Mouse (Mus musculus): ENCODE measurements around the gene Mybpc2. TPM values are rescaled to one million over a fixed set of nuclear protein-coding genes. Genes with fewer than 3 reads are reported as not detected.

The Mybpc2 gene
- polyA plus RNA-seq, 1 experiment, result not detected

- H3K4me3 ChIP-seq (ENCODE audit: insufficient read depth, poor library complexity, severe bottlenecking), result no peak overlapping the region
- no peaks in the 10 kb centered on the region for H3K36me3 ChIP-seq (ENCODE audit: control insufficient read depth, insufficient read depth)
- no peak overlapping the region for H3ac ChIP-seq (ENCODE audit: control insufficient read depth, insufficient read length, low read depth)
- H3K79me3 ChIP-seq (ENCODE audit: low read depth), result peaks cover 13% of the 10 kb centered on the region
- H3K79me2 ChIP-seq (ENCODE audit: control insufficient read depth, insufficient read depth), result peaks cover 23% of the 10 kb centered on the region
- no peaks in the 10 kb centered on the region for H3K27me3 ChIP-seq (ENCODE audit: control insufficient read depth, insufficient read depth, insufficient read length)
- TF ChIP-seq CEBPB (IDR thresholded peaks at IDR 0.05; ENCODE audit: low read depth) (no peak), USF1 (IDR thresholded peaks at IDR 0.05; ENCODE audit: low read depth) (no peak), MYOG (IDR thresholded peaks at IDR 0.05; ENCODE audit: control insufficient read depth, extremely low read depth, insufficient read length) (no peak), MYOD1 (IDR thresholded peaks at IDR 0.05; ENCODE audit: control insufficient read depth, insufficient read length, low read depth) (no peak), FOSL1 (IDR thresholded peaks at IDR 0.05; ENCODE audit: insufficient read depth, low read length, poor library complexity, severe bottlenecking) (no peak), MAX (IDR thresholded peaks at IDR 0.05) (no peak), CTCF (IDR thresholded peaks at IDR 0.05; ENCODE audit: control insufficient read depth, insufficient read depth, insufficient read length) (no peak)
These were observed 32.2 kb downstream of the Mybpc2 start for GRCm38 (mm10) chr7:44492166-44492826.

GRCm38 (mm10) chr7:44491391-44491790, 33.1 kb downstream of the Mybpc2 start:
- Histone ChIP-seq H3K36me3 (ENCODE audit: control insufficient read depth, insufficient read depth) (no peaks in the 10 kb centered on the region), H3K27me3 (ENCODE audit: control insufficient read depth, insufficient read depth, insufficient read length) (no peaks in the 10 kb centered on the region), H3K4me3 (ENCODE audit: insufficient read depth, poor library complexity, severe bottlenecking) (no peak overlapping the region), H3ac (ENCODE audit: control insufficient read depth, insufficient read length, low read depth) (no peak overlapping the region), H3K79me2 (ENCODE audit: control insufficient read depth, insufficient read depth) (peaks cover 23% of the 10 kb centered on the region), H3K79me3 (ENCODE audit: low read depth) (peaks cover 13% of the 10 kb centered on the region)
- TF ChIP-seq CTCF (IDR thresholded peaks at IDR 0.05; ENCODE audit: control insufficient read depth, insufficient read depth, insufficient read length) (no peak), CEBPB (IDR thresholded peaks at IDR 0.05; ENCODE audit: low read depth) (no peak), MYOG (IDR thresholded peaks at IDR 0.05; ENCODE audit: control insufficient read depth, extremely low read depth, insufficient read length) (no peak), USF1 (IDR thresholded peaks at IDR 0.05; ENCODE audit: low read depth) (no peak), MYOD1 (IDR thresholded peaks at IDR 0.05; ENCODE audit: control insufficient read depth, insufficient read length, low read depth) (no peak), MAX (IDR thresholded peaks at IDR 0.05) (no peak), FOSL1 (IDR thresholded peaks at IDR 0.05; ENCODE audit: insufficient read depth, low read length, poor library complexity, severe bottlenecking) (no peak)

GRCm38 (mm10) chr7:44490281-44490680, 34.2 kb downstream of the Mybpc2 start:
- Histone ChIP-seq H3K4me3 (ENCODE audit: insufficient read depth, poor library complexity, severe bottlenecking) (no peak overlapping the region), H3ac (ENCODE audit: control insufficient read depth, insufficient read length, low read depth) (no peak overlapping the region), H3K36me3 (ENCODE audit: control insufficient read depth, insufficient read depth) (no peaks in the 10 kb centered on the region), H3K79me3 (ENCODE audit: low read depth) (peaks cover 8% of the 10 kb centered on the region), H3K27me3 (ENCODE audit: control insufficient read depth, insufficient read depth, insufficient read length) (no peaks in the 10 kb centered on the region), H3K79me2 (ENCODE audit: control insufficient read depth, insufficient read depth) (peaks cover 17% of the 10 kb centered on the region)
- TF ChIP-seq MYOG (IDR thresholded peaks at IDR 0.05; ENCODE audit: control insufficient read depth, extremely low read depth, insufficient read length), result no peak
- no peak for TF ChIP-seq FOSL1 (IDR thresholded peaks at IDR 0.05; ENCODE audit: insufficient read depth, low read length, poor library complexity, severe bottlenecking)
- TF ChIP-seq USF1 (IDR thresholded peaks at IDR 0.05; ENCODE audit: low read depth), result no peak
- no peak for TF ChIP-seq MYOD1 (IDR thresholded peaks at IDR 0.05; ENCODE audit: control insufficient read depth, insufficient read length, low read depth)
- TF ChIP-seq MAX (IDR thresholded peaks at IDR 0.05), result no peak
- no peak for TF ChIP-seq CTCF (IDR thresholded peaks at IDR 0.05; ENCODE audit: control insufficient read depth, insufficient read depth, insufficient read length)

GRCm38 (mm10) chr7:44488545-44488944, 35.9 kb downstream of the Mybpc2 start:
- Histone ChIP-seq H3K79me2 (ENCODE audit: control insufficient read depth, insufficient read depth) (peaks cover 1% of the 10 kb centered on the region), H3K79me3 (ENCODE audit: low read depth) (no peaks in the 10 kb centered on the region), H3ac (ENCODE audit: control insufficient read depth, insufficient read length, low read depth) (no peak overlapping the region), H3K36me3 (ENCODE audit: control insufficient read depth, insufficient read depth) (no peaks in the 10 kb centered on the region), H3K27me3 (ENCODE audit: control insufficient read depth, insufficient read depth, insufficient read length) (no peaks in the 10 kb centered on the region), H3K4me3 (ENCODE audit: insufficient read depth, poor library complexity, severe bottlenecking) (no peak overlapping the region)
- TF ChIP-seq USF1 (IDR thresholded peaks at IDR 0.05; ENCODE audit: low read depth), result no peak
- TF ChIP-seq MAX (IDR thresholded peaks at IDR 0.05), result no peak
- TF ChIP-seq CEBPB (IDR thresholded peaks at IDR 0.05; ENCODE audit: low read depth), result no peak
- TF ChIP-seq MYOD1 (IDR thresholded peaks at IDR 0.05; ENCODE audit: control insufficient read depth, insufficient read length, low read depth), result no peak
- TF ChIP-seq FOSL1 (IDR thresholded peaks at IDR 0.05; ENCODE audit: insufficient read depth, low read length, poor library complexity, severe bottlenecking), result no peak
- TF ChIP-seq CTCF (IDR thresholded peaks at IDR 0.05; ENCODE audit: control insufficient read depth, insufficient read depth, insufficient read length), result no peak
- TF ChIP-seq MYOG (IDR thresholded peaks at IDR 0.05; ENCODE audit: control insufficient read depth, extremely low read depth, insufficient read length), result no peak

- Histone ChIP-seq H3K79me2 (ENCODE audit: control insufficient read depth, insufficient read depth) (no peaks in the 10 kb centered on the region), H3K27me3 (ENCODE audit: control insufficient read depth, insufficient read depth, insufficient read length) (no peaks in the 10 kb centered on the region), H3K36me3 (ENCODE audit: control insufficient read depth, insufficient read depth) (no peaks in the 10 kb centered on the region), H3ac (ENCODE audit: control insufficient read depth, insufficient read length, low read depth) (no peak overlapping the region), H3K79me3 (ENCODE audit: low read depth) (no peaks in the 10 kb centered on the region), H3K4me3 (ENCODE audit: insufficient read depth, poor library complexity, severe bottlenecking) (no peak overlapping the region)
- TF ChIP-seq USF1 (IDR thresholded peaks at IDR 0.05; ENCODE audit: low read depth) (no peak), MYOD1 (IDR thresholded peaks at IDR 0.05; ENCODE audit: control insufficient read depth, insufficient read length, low read depth) (no peak), MAX (IDR thresholded peaks at IDR 0.05) (no peak), MYOG (IDR thresholded peaks at IDR 0.05; ENCODE audit: control insufficient read depth, extremely low read depth, insufficient read length) (no peak), CTCF (IDR thresholded peaks at IDR 0.05; ENCODE audit: control insufficient read depth, insufficient read depth, insufficient read length) (no peak), CEBPB (IDR thresholded peaks at IDR 0.05; ENCODE audit: low read depth) (no peak), FOSL1 (IDR thresholded peaks at IDR 0.05; ENCODE audit: insufficient read depth, low read length, poor library complexity, severe bottlenecking) (no peak)
These were observed 36.5 kb downstream of the Mybpc2 start for GRCm38 (mm10) chr7:44487936-44488335.
